Mouse (Mus musculus): ENCODE data around the gene Scrn1.

The Scrn1 gene

DNA sequence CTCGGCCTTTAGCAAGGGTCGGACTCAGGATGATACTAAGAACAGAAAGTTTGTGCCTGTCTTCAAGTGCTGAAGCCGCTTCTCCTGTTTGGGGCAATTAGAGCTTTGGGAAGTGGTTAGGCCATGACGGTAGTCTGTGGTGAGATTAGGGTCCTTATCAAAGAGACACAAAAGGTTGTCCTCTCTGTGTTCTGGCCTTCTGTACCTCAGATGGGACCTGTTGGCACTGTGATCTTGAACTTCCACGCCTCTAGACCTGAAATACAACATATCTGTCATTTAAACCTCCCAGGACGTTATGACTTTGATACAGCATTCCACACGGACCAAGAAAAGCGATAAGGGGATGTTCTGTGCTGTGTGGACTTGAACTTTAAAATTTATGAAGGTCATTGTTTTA lies 37.6 kb downstream of the Scrn1 start:
- DNase-seq (ENCODE audit: low spot score): no peak

DNA sequence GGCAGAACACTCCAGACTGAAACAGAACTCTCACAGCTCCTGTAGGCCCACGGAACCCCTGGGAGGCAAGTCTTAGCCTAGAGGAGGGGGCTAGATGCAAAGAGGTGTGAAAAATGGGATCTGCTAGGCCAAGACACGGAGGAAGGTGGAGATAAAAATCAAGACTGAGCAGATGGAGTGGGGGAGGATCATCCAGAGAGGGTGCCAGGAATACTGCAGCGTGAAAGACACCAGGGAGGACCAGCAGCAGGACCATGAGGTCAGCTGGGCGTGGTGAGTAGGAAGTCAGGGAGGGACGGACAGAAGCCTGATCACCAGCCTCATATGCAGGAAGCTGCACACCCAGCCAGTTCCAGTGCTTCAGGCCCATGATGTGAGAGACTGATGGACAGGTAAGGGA lies 47.5 kb downstream of the Scrn1 start:
- no peak for DNase-seq (ENCODE audit: low spot score)

DNA sequence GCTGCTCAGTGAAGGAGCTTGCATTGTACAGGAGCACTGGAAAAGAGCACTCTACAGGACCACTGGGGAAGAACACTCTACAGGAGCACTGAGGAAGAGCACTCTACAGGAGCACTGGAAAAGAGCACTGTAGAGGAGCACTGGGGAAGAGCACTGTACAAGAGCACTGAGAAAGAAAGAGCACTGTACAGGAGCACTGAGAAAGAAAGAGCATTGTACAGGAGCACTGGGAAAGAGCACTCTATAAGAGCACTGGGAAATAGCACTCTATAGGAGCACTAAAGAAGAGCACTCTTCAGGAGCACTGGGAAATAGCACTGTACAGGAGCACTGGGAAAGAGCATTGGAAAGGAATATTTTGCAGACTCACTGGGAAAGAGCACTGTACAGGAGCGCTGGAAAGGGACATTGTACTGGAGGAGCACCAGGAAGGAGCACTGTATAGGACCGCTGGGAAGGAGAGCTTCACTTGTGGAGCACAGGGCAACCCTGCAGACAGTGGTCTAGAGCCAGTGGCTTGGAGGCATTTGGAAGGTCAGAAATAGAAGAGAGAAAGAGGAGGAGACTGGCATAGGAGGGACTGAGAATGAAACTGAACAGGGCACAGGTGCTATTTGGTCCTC lies 49.7 kb downstream of the Scrn1 start:
- no peak for DNase-seq (ENCODE audit: low spot score)

GRCm38 (mm10) chr6:54512256-54512655 lies 54.0 kb downstream of the Scrn1 start:
- DNase-seq (ENCODE audit: low spot score): no peak

DNA sequence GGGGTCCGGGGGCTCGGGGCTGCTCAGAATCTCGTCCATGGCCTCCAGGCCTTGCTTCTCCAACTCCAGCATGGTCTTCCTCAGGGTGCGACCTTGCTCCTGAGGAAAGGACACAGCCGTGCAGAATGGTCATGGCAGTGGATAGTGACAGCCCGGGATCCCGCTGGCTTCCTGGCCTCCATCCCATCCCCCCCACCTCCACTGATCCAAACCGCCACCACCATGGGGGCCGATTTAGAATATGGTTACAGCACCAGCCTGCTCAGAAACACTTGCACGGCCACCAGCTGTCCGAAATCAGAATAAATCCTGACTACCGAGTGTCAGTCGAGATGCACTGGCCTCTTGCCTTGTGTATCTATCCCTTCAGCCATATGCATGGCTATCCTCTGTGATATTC lies 57.0 kb downstream of the Scrn1 start:
- DNase-seq (ENCODE audit: low spot score): no peak

DNA sequence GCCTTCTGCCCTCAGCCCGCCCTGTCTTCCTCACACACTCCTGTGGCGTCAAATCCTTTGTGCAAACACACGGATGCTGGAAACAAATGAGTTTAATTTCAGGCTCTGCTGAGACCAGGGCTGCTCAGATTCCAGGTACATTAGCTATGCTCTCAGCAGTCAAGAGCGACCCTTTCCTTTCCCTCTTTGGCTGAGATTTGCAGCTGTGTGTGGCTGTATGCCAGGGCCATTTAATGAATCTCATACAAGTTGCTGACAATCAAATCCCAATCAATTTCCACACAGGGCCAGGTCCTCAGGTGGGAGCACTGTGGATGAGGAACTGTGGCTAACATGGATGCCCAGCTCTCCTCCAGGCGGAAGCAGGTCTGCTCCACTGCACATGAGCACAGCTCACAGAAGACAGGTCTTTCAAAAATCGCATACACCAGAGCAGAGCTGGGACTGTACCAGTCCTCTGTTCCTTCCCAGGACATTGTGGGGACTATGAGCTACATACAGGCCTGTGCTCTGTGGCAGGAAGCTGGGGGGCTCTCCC lies 58.0 kb downstream of the Scrn1 start:
- no peak for DNase-seq (ENCODE audit: low spot score)

GRCm38 (mm10) chr6:54507808-54508207 lies 58.5 kb downstream of the Scrn1 start:
- DNase-seq (ENCODE audit: low spot score): no peak

GRCm38 (mm10) chr6:54507002-54507401 lies 59.3 kb downstream of the Scrn1 start:
- peak; percentile 26 for DNase-seq (ENCODE audit: low spot score)

GRCm38 (mm10) chr6:54506318-54506717 lies 60.0 kb downstream of the Scrn1 start:
- no peak for DNase-seq (ENCODE audit: low spot score)

- no peak for DNase-seq (ENCODE audit: low spot score)
Observed at GRCm38 (mm10) chr6:54502661-54503115, 63.6 kb downstream of the Scrn1 start.

DNA sequence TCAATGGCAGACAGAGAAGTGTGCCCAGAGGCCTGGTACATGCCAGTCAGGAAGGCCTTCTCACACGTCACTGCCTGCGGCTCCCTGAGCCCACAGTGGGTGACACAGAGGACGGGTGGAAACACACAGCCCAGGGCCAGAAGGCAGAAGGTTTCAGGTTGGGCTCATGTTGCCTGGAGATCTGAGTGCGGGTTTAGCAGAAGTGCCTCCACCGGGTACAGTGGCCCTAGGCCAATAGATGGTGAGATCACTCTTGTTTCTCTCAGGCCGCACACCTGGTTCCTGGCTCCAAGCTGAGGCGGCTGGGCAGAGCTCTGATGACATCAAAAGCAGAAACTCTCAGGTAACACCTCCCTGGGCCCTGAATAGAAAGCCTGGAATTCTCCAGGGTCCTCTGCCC lies 70.1 kb downstream of the Scrn1 start:
- DNase-seq (ENCODE audit: low spot score): no peak

GRCm38 (mm10) chr6:54494612-54495398 lies 71.5 kb downstream of the Scrn1 start:
- no peak for DNase-seq (ENCODE audit: low spot score)

DNA sequence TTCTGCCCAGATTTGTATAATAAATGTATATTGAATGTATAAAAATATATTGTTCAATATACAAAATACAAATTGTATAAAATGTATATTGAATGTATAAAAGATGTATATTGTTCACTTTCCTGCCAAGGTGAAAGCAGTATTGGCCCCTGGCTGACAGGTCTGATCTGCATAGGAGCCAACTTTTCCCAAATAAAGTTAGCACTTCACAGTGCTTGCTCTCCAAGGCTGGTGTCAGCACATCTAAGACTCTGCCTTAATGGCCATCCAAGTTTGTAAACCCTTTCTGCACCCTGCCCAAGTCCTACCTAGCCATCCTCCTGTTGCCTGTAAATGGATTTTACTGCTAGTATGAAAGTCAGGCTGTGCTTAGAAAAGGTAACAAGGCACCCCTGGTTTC lies 72.2 kb downstream of the Scrn1 start:
- DNase-seq (ENCODE audit: low spot score): no peak

GRCm38 (mm10) chr6:54491074-54491473 lies 75.2 kb downstream of the Scrn1 start:
- DNase-seq (ENCODE audit: low spot score): no peak

- DNase-seq (ENCODE audit: low spot score): no peak
Observed at GRCm38 (mm10) chr6:54485973-54486569, 80.2 kb downstream of the Scrn1 start.

- DNase-seq (ENCODE audit: low spot score): no peak
Observed at GRCm38 (mm10) chr6:54485435-54485901, 80.8 kb downstream of the Scrn1 start.

GRCm38 (mm10) chr6:54485000-54485399 lies 81.3 kb downstream of the Scrn1 start:
- DNase-seq (ENCODE audit: low spot score): peak; percentile 11

GRCm38 (mm10) chr6:54481390-54482112 lies 84.7 kb downstream of the Scrn1 start:
- no peak for DNase-seq (ENCODE audit: low spot score)

DNA sequence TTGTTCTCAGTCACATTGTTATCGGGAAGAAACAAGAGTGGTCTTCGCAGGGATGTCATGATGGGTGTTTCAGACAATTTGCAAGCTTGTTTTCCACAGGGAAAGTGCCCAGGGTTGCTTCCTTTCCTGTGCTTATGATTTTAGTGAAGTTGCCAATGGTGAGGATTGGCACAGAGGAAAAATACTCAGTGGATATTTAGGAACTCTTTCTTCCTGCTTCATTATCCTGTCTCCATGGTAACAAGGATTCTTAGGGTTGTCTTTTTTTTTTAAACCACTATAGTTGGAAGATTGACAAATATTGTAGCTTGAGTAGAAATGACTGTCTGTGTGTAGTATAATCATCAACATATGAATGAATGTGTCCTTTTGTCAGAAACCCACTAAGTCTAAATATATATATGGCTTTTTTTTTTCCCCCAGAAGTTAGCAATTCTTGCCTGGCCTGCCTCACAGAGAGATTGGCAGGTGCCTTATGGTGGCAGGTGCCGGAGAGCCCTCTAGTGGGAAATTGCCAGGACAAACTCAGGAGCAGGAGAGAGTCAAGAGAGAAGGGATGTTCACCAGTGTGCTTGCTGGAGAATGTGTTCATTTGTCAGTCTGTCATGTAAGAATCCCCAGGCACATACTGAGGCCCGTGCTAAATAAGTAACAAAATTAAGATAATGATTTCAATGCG lies 87.5 kb downstream of the Scrn1 start:
- DNase-seq (ENCODE audit: low spot score): no peak

DNA sequence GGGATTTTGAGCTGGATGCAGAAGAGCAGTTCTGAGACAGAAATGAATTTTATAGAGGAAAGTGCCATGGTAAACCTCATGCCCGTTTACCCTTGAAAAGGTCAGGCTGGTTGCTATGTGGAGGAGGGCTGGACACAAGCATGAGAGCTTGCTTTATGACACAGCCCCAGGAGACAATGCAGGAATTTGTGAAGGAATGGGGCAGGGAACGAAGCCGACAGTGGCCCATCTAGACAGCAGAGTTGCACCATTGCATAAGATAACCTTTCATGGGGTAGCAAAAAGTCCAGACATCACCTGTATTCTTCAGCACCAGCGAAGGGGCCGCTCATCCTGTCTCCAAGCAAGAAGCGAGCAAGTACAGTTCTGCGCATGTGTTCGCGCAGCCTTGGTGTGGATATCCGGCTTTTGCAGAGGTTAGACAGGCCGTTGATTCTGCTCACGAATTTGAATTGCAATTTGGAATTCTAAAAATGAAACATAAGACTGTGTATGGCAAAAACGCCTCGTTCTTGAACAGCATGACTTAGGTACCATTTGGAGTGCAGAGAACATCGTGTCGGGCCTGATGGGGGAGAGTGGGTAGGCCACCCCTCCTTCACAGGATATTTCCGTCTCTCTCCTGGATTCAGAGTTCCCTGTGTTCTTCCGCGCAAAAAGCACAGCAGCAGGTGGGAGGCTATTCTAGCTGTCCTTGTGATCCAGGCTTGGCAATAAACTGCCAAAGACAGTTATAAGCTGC lies 90.2 kb downstream of the Scrn1 start:
- DNase-seq (ENCODE audit: low spot score): no peak

Measured in urinary bladder, postnatal 25 days (tissue).